Mouse (Mus musculus) lung, embryonic 14.5 days (tissue): ENCODE data around the gene Dohh. TPM values are rescaled to one million over a fixed set of nuclear protein-coding genes. Genes with fewer than 3 reads are reported as not detected.

Experiments used
- ATAC-seq: fragments of 200-750 bp; cut with Nextera tagmentation; 2 replicates; pipeline ENCODE4 v1.8.0; 2017; ENCODE audit warnings: mild to moderate bottlenecking, moderate TSS enrichment, moderate library complexity; ENCODE audit not compliant: insufficient read depth
- DNase-seq: peaks from one replicate; pipeline ENCODE4 v3.0.0-alpha.2; 2015
- H3K27ac ChIP-seq: fragments of 300-500 bp; sonication (generic); 2 replicates; pipeline ENCODE4 v1.5.1; 2014; ENCODE audit warnings: low read depth, mild to moderate bottlenecking, moderate library complexity
- H3K27me3 ChIP-seq: fragments of 300-500 bp; sonication (generic); 2 replicates; pipeline ENCODE4 v1.6.1; 2014; ENCODE audit warnings: low read length, control low read depth; ENCODE audit not compliant: insufficient read depth
- H3K36me3 ChIP-seq: fragments of 300-500 bp; sonication (generic); 2 replicates; pipeline ENCODE4 v1.6.1; 2014; ENCODE audit warnings: control low read depth; ENCODE audit not compliant: insufficient read depth
- H3K4me1 ChIP-seq: fragments of 300-500 bp; sonication (generic); 2 replicates; pipeline ENCODE4 v1.6.1; 2014; ENCODE audit warnings: antibody characterized with exemption, control low read depth; ENCODE audit not compliant: insufficient read depth
- H3K4me2 ChIP-seq: fragments of 300-500 bp; sonication (generic); 2 replicates; pipeline ENCODE4 v1.6.1; 2014; ENCODE audit warnings: mild to moderate bottlenecking
- H3K4me3 ChIP-seq: fragments of 300-500 bp; sonication (generic); 2 replicates; pipeline ENCODE4 v1.5.1; 2014; ENCODE audit warnings: low read depth, low read length
- H3K9ac ChIP-seq: fragments of 300-500 bp; sonication (generic); 2 replicates; pipeline ENCODE4 v1.6.1; 2014
- H3K9me3 ChIP-seq: fragments of 300-500 bp; sonication (generic); 2 replicates; pipeline ENCODE4 v1.6.1; 2016; ENCODE audit warnings: low read depth, low read length, control low read depth
- CTCF ChIP-seq: IDR thresholded peaks from 2 replicates; pipeline ENCODE4 v1.5.1; 2016; ENCODE audit warnings: antibody characterized with exemption, low read depth
- WGBS: fragments of 180-500 bp; shearing (Covaris S2); extraction: QIAGEN DNeasy Blood & Tissue Kit; methylation state at CpG from one replicate; pipeline ENCODE4 v1.1.7; 2014; 5-methylcytosine and 5-hydroxymethylcytosine counted together
- polyA plus RNA-seq: library from polyadenylated mRNA; unstranded; fragments of >200 nt; fragmentation: Nextera tagmentation; extraction: Ambion mirVana; gene quantifications from 2 replicates; pipeline ENCODE4 v1.2.1, GENCODE M21; 2014

Dohh gene
- polyA plus RNA-seq, 1 experiment from 2014 or later: 67.0 TPM

- Histone ChIP-seq H3K9ac (peak within 1 kb of the TSS; percentile 84), H3K27ac (peak within 1 kb of the TSS; percentile 81), H3K4me3 (peak within 1 kb of the TSS; percentile 79), H3K4me2 (peak within 1 kb of the TSS; percentile 95), H3K36me3 (peaks cover 21% of the 10 kb centered on the region), H3K4me1 (peaks cover 14% of the 10 kb centered on the region), H3K9me3 (no peaks in the 10 kb centered on the region), H3K27me3 (no peaks in the 10 kb centered on the region)
- TF ChIP-seq CTCF: peak; percentile 93
- ATAC-seq: peak; percentile 94
- under 1% methylated on average over 54 of the region's 54 CpGs for WGBS
- DNase-seq: peak; percentile 99
Observed at GRCm38 (mm10) chr10:81350351-81351063, 33.7 kb upstream of the Dohh start, which contains the start of gene Hmg20b. TSS of gene Hmg20b (minus strand) at chr10:81350480.

GRCm38 (mm10) chr10:81351678-81352291 lies 32.4 kb upstream of the Dohh start:
- ATAC-seq: no peak
- no peak for DNase-seq
- no peak for TF ChIP-seq CTCF
- 15% methylated on average over 9 of the region's 9 CpGs for WGBS
- H3K27ac ChIP-seq: no peak overlapping the region
- no peaks in the 10 kb centered on the region for H3K27me3 ChIP-seq
- no peak overlapping the region for H3K4me2 ChIP-seq
- H3K36me3 ChIP-seq: peaks cover 15% of the 10 kb centered on the region; the same call in 1 of the 2 replicates
- H3K9ac ChIP-seq: no peak overlapping the region
- H3K4me3 ChIP-seq: no peak overlapping the region
- peaks cover 16% of the 10 kb centered on the region for H3K4me1 ChIP-seq
- no peaks in the 10 kb centered on the region for H3K9me3 ChIP-seq

- Histone ChIP-seq H3K27me3 (no peaks in the 10 kb centered on the region), H3K4me1 (peaks cover 14% of the 10 kb centered on the region; the same call in 1 of the 2 replicates), H3K9ac (no peak overlapping the region), H3K9me3 (no peaks in the 10 kb centered on the region), H3K4me3 (no peak overlapping the region), H3K36me3 (peaks cover 2% of the 10 kb centered on the region; the same call in 1 of the 2 replicates), H3K4me2 (no peak overlapping the region), H3K27ac (no peak overlapping the region)
- 58% methylated on average over 9 of the region's 9 CpGs for WGBS
- no peak for TF ChIP-seq CTCF
- ATAC-seq (no peak), DNase-seq (no peak)
Observed at GRCm38 (mm10) chr10:81354738-81355477, 29.3 kb upstream of the Dohh start.

- DNase-seq: no peak
- Histone ChIP-seq H3K36me3 (peaks cover 6% of the 10 kb centered on the region; the same call in 1 of the 2 replicates), H3K9ac (no peak overlapping the region), H3K27ac (no peak overlapping the region), H3K9me3 (no peaks in the 10 kb centered on the region), H3K4me3 (no peak overlapping the region), H3K27me3 (no peaks in the 10 kb centered on the region), H3K4me1 (peaks cover 15% of the 10 kb centered on the region; the same call in 1 of the 2 replicates), H3K4me2 (no peak overlapping the region)
- WGBS: 80% methylated on average over 4 of the region's 4 CpGs
- ATAC-seq: no peak
- TF ChIP-seq CTCF: no peak
Observed at GRCm38 (mm10) chr10:81355533-81355932, 28.7 kb upstream of the Dohh start.

GRCm38 (mm10) chr10:81356352-81356990 lies 27.8 kb upstream of the Dohh start:
- Histone ChIP-seq H3K9ac (0 out of 2 replicates have a peak overlapping the region, but pooled peaks have one; percentile 81), H3K27ac (no peak overlapping the region), H3K4me3 (peak overlapping the region; percentile 78), H3K4me1 (peaks cover 18% of the 10 kb centered on the region; the same call in 1 of the 2 replicates), H3K27me3 (no peaks in the 10 kb centered on the region), H3K36me3 (peaks cover 10% of the 10 kb centered on the region; the same call in 1 of the 2 replicates), H3K4me2 (peak overlapping the region; percentile 100), H3K9me3 (no peaks in the 10 kb centered on the region)
- DNase-seq (no peak), ATAC-seq (no peak)
- 50% methylated on average over 12 of the region's 12 CpGs for WGBS
- no peak for TF ChIP-seq CTCF

- H3K27me3 ChIP-seq: no peaks in the 10 kb centered on the region
- peaks cover 11% of the 10 kb centered on the region; the same call in 1 of the 2 replicates for H3K36me3 ChIP-seq
- DNase-seq (peak; percentile 96), ATAC-seq (peak; percentile 84)
- TF ChIP-seq CTCF: no peak
- peak within 1 kb of the TSS; percentile 78 for H3K4me3 ChIP-seq
- no peaks in the 10 kb centered on the region for H3K9me3 ChIP-seq
- H3K4me1 ChIP-seq: peaks cover 21% of the 10 kb centered on the region
- H3K9ac ChIP-seq: peak within 1 kb of the TSS; percentile 81
- peak within 1 kb of the TSS; percentile 100 for H3K4me2 ChIP-seq
- H3K27ac ChIP-seq: peak within 1 kb of the TSS; percentile 69; the same call in 1 of the 2 replicates
- 2% methylated on average over 75 of the region's 79 CpGs for WGBS
Observed at GRCm38 (mm10) chr10:81356991-81357844, 27.0 kb upstream of the Dohh start, which contains the start of gene Mfsd12. TSS of gene Mfsd12 (plus strand) at chr10:81357491.
